Mouse (Mus musculus) bone marrow, adult 2 months (tissue): Measurements from ENCODE around the gene Epb41.

Source experiments
- CTCF ChIP-seq: fragments of 200-500 bp; IDR thresholded peaks from 2 replicates; pipeline ENCODE4 v1.5.1; 2011; ENCODE audit warnings: low read length, control low read depth; ENCODE audit not compliant: control insufficient read depth, insufficient read depth
- POLR2A ChIP-seq: fragments of 200-500 bp; IDR thresholded peaks from 2 replicates; pipeline ENCODE4 v1.6.1; 2011; ENCODE audit warnings: low read depth, mild to moderate bottlenecking, control low read depth, low read length, borderline replicate concordance; ENCODE audit not compliant: control insufficient read depth

GRCm38 (mm10) chr4:131981755-131982154, 93.4 kb downstream of the Epb41 start:
- TF ChIP-seq CTCF (no peak), POLR2A (no peak)
